Mouse (Mus musculus): ENCODE results near the gene Stk33.
"Not testable (repeated sequence)": the region's sequence is repeated elsewhere in the genome, so short reads cannot be mapped to it uniquely, and the experiment has no call there.

The Stk33 gene

GRCm38 (mm10) chr7:109438781-109439591 lies at the start of gene Stk33:
Stk33 (minus strand) TSS chr7:109439081.
- peak; percentile 18 to 25 for DNase-seq (ENCODE audit: low spot score in 2 of 2)

GRCm38 (mm10) chr7:109484221-109484620 lies 45.3 kb upstream of the Stk33 start:
- no peak for DNase-seq (ENCODE audit: low spot score in 2 of 2)

- DNase-seq (ENCODE audit: low spot score in 2 of 2), result peak in 1 of 2 experiments; percentile 9
Observed at GRCm38 (mm10) chr7:109480765-109481197, 41.9 kb upstream of the Stk33 start.

- no peak for DNase-seq (ENCODE audit: low spot score in 2 of 2)
Observed at GRCm38 (mm10) chr7:109477926-109478325, 39.0 kb upstream of the Stk33 start.

GRCm38 (mm10) chr7:109470700-109471099 lies 31.8 kb upstream of the Stk33 start:
- DNase-seq (ENCODE audit: low spot score in 2 of 2), result no peak

DNA sequence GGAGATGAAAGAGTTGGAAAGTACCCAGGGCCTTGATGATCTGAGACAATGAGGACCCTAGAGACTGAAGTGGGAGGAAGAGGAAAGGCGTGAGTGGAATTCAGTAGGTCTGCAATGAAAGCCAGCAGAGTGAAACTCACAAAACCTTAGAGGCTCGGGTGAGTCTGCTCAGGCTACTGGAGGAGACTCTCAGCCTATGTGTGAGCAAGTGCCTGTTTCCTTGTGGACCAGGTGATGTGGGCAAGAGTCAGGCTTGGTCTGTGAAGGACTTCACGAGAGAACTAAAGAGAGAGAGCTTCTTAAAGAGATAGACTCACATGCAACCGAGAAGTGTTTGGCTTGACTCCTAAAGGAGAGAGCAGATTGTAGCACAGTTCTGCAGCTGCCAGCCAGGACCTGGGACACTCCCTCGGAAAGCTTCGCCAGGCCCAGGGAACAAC lies 29.4 kb upstream of the Stk33 start:
- peak; percentile 33 to 34 for DNase-seq (ENCODE audit: low spot score in 2 of 2)

DNA sequence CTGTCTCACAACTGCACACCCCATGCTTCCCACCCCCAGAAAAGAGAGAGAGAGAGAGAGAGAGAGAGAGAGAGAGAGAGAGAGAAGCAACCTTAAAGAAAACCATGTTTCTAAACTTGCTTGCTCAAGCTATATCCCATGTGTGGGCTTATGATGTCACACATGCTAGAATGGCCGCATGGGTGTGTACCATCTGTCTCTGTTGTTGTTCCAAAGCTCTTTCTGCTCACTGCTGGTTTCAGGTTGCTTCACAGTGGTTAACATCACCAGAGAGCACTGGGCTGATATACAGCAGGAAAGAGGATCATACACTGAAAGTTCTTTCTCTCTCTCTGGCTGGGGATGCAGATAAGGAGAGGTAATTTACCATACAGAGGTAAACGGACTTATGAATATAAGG lies 28.7 kb upstream of the Stk33 start:
- peak; percentile 40 to 55 for DNase-seq (ENCODE audit: low spot score in 2 of 2)

DNA sequence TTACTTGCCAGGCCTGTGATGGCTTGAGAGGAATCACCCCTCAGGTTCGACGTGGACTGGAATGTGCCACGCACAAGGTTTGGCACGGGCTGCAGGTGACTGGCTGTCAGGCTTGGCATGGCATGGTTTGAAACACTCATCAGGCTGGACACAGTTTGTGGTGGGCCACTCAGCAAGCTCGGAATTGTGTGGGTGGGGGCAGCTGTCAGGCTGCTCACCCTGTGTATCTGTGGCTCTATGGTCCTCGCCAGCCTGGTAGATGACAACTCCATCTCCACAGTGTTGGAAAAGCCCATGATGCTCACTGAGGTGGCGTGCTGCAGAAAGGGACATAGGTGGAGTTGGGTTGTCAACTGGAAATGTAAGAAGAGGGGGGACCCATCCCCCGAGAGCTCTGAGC lies 21.8 kb upstream of the Stk33 start:
- DNase-seq (ENCODE audit: low spot score in 2 of 2), result no peak

DNA sequence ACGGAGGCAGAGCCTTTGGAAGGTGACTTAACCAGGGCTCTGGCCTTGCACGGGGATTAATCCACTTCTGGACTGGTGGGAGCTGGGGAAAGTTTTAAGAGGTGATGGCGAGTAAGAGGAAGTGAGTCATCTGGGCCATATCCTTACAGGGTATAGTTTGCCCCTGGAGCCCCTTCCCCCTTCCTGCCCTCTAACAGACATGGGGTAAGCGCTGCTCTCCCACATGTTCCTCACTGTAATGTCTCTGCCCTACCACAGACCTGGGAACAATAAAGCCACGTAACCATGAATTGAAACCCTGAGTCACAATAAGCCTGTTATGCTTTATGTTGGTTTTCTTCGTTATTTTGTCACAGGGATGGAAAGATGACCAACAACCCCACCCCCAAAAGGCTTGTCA lies 17.7 kb upstream of the Stk33 start:
- DNase-seq (ENCODE audit: low spot score in 2 of 2), result no peak

DNA sequence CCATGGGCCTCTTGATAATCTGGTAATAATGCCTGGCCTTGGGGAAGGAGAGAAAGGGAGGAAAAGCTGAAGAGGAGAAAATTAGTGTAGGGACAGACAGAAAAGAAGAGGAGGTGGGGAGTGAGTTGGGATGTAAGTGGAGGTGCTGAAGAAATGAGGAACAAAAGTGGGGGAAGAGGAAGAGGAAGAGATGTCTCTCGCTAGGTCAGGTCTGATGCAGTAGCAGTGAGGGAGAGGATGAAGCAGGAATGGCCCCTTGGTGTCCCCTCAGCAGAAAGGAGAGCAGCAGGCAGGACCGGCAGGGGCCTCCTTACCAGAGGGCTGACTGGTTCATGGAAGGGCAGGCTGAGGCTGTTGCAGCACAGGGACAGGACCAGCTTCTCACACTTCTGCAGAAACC lies 16.9 kb upstream of the Stk33 start:
- DNase-seq (ENCODE audit: low spot score in 2 of 2), result no peak

DNA sequence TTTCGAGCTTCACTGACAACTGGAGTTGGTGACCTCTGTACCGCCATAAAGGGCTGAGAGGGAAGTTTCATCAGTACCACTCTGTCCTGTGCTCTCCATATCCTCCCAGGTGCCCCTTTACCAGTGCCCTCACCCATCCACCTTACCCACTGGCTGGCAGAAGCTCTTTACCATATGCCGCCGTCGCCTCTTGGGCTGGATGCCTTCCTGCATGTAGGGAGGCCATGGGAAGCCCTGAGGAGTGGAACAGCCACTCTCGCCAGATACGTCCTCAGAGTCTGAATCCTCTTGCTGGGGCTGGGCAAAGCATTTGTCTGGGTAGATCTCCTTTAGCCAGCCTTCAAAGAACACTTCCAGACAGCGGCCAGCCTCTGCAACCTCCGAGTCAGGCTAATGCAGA lies 16.0 kb upstream of the Stk33 start:
- DNase-seq (ENCODE audit: low spot score in 2 of 2), result no peak

DNA sequence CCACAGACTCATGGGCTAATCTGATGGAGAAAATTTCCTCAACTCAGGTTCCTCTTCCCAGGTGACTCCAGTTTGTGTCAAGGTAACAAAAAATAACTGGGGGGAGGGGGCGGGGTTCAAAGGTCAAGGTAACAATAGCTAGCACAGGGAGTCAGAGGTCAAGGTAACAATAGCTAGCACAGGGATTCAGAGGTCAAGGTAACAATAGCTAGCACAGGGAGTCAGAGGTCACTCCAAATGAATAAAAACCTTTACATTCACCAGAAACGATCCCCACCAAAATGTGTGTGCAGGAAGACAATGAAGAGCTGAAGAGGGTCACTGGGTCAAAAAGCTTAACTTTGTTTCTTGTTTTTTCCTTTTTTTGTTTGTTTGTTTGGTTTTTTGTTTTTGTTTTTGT lies 9.2 kb upstream of the Stk33 start:
- no peak for DNase-seq (ENCODE audit: low spot score in 2 of 2)

GRCm38 (mm10) chr7:109445012-109445411 lies 6.1 kb upstream of the Stk33 start:
- peak; percentile 54 to 78 for DNase-seq (ENCODE audit: low spot score in 2 of 2)

DNA sequence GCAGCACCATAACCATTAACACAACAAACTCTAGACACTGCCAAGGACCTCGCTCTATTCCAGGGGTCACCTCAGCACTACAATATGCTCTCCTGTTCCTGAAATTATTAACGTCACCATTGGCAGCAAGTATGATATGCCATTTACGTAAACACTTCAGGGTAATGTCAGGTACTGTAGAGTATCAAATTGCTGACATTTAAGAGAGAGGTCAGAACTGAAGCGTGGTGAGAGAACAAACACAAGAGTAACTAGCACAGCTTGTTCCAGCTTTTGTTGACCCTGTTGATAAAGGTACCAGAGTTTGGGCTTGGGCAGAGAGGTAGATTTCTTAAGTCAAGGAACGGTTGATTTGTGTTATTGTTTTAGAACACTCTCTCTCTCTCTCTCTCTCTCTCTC lies 3.9 kb upstream of the Stk33 start:
- DNase-seq (ENCODE audit: low spot score in 2 of 2), result no peak

DNA sequence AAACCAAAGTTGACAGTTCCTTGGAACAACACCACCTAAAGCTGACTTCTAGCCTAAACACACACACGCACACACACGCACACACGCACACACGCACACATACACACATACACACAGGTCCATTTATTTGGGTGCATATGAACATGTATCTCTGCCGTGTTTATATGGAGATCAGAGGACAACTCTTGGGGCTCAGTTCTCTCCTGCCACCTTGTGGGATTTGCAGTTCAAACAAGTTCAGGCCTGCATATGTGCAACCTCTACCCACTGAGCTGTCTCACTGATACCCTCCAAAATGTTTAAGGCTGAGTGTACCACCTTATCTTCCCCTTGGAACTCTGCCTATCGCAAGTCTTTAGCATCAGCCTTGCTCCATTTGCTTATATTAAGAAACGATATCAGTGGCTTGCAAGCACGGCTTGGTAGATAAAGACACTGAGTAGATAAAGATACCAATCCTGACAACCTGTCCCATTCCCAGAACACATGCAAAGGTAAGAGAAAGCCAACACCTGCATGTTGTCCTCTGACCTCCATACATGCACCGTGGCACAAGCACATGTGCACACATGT lies 1.9 kb upstream of the Stk33 start:
- no peak for DNase-seq (ENCODE audit: low spot score in 2 of 2)

GRCm38 (mm10) chr7:109424422-109425159 lies 14.3 kb downstream of the Stk33 start:
- DNase-seq (ENCODE audit: low spot score in 2 of 2), result no peak

- no peak for DNase-seq (ENCODE audit: low spot score in 2 of 2)
Observed at GRCm38 (mm10) chr7:109422803-109423202, 16.1 kb downstream of the Stk33 start.

GRCm38 (mm10) chr7:109405491-109405890 lies 33.4 kb downstream of the Stk33 start:
- DNase-seq (ENCODE audit: low spot score in 2 of 2), result no peak

- no peak for DNase-seq (ENCODE audit: low spot score in 2 of 2)
Observed at GRCm38 (mm10) chr7:109399299-109399698, 39.6 kb downstream of the Stk33 start.

GRCm38 (mm10) chr7:109381131-109381530 lies 57.8 kb downstream of the Stk33 start:
- DNase-seq (ENCODE audit: low spot score in 2 of 2), result no peak

DNA sequence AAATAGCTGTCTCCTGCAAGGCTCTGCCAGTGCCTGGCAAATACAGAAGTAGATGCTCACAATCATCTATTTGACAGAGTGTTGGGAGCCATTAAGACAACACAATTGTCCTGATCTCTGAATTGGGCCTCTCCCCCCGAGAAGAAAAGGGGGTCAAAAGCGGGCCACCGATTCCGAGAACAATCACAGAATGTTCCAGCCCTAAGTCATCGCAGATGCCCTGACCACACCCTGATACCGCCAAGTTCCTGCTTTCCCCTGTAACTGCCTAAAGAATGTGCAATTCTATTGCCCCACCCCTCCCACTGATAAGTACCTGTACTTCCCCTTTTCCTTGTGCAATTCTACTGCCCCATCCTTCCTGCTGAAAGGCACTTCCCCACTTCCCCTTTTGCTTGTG lies 65.3 kb downstream of the Stk33 start:
- not testable (repeated sequence) for DNase-seq (ENCODE audit: low spot score in 2 of 2)

GRCm38 (mm10) chr7:109358435-109359187 lies 80.3 kb downstream of the Stk33 start:
- no peak for DNase-seq (ENCODE audit: low spot score in 2 of 2)

All from frontal cortex, postnatal 36 days (tissue).